Mouse (Mus musculus): ENCODE measurements around the gene Bbc3.
"Not testable (repeated sequence)": the region's sequence is repeated elsewhere in the genome, so short reads cannot be mapped to it uniquely, and the experiment has no call there.

- not testable (repeated sequence) for TF ChIP-seq CTCF, EP300 (IDR thresholded peaks at IDR 0.05; ENCODE audit: low read depth)
Observed at GRCm38 (mm10) chr7:16308093-16308492, at the start of gene Bbc3.
